Mouse (Mus musculus): ENCODE data around the gene Card10.
A peak's percentile ranks its signal among the peaks of the same experiment; 100 is the strongest.

The Card10 gene

DNA sequence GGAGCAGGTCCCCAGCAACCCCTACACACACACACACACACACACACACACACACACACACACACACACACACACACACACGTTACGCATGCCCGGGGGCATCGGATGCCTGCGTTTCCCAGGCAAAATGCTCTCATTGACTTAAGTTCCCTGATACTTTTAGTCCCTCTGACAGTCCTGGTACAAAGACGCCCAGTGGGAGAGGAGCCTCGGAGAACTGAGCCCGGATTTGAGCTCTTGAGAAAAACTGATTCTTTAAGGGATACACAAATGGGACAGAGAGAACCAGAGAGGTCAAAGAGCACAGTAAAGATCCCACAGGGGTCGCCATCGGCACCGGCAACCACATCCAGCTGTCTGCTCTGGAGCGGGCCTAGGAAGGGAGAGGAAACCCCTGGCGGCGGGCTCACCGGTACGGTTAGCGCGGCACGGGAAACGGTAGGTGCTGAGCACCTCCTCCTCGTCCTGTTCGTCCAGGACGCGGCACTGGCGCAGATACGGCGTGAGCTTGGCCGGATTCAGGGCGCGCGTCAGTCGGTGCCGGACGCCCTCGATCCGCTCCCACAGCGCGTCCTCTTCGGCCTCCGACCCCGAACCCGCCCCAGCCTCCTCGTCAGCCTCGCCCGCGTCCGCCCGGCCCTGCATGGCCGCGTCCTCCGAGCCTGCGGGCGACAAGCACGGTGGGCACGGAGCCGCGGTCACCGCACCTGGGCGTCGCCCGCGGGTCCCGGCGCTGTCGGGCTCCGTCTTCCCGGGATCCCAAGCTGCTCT, 686 bp downstream of the Card10 start:
- no peak for DNase-seq (ENCODE audit: low spot score in 2 of 2)

DNA sequence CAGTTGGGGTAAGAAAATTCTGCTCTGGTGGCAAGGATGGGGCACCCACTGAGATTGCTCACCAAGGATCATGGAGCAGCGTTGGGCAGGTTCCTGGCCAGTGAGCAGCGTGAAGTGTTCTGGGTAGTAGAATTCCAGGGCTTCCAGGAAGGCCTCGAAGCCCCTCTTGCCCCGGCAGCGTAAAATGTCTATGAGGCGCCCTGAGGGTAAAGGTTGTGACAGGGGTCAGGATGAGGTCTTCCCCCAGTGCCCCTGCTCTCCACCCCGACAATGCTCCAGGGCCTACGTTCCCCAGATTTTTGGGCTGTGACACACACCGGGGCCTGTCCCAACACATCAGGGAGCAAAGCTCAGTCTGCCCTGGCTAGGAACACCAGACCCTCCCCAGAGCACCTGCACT, 1.3 kb downstream of the Card10 start:
- DNase-seq (ENCODE audit: low spot score in 2 of 2): no peak

DNA sequence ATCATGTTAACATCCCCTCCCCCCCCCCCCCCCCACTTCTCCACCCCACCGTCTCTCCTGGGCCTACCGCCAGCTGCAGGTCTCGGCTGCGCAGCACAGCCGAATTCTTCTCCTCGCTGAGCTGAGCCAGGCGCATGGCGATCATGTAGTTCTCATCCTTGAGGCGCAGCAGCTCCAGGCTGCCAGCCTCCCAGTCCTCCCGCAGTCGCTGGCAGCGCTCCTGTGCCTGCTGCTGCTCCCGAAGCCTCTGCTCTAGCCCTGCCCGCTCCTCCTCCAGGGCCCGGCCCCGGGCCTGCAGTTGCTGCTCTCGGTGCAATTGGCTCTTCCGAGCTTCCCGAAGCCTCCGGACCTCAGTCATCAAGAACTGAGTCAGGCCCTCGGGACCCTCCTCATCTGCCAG, 3.8 kb downstream of the Card10 start:
- no peak for DNase-seq (ENCODE audit: low spot score in 2 of 2)

DNA sequence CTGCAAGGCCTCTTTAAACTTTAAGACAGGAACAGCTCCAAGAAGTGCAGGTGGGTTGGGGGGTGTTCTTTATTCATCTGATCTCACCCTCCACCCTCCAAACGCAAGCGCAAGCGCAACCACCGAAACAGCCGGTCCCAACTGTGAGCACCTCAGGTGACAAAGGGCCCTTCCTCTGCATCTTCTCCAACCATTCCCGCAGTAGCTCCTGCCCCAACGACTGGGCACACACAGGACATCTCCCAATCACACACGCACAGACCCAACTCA, 5.8 kb downstream of the Card10 start:
- DNase-seq (ENCODE audit: low spot score in 2 of 2): no peak

DNA sequence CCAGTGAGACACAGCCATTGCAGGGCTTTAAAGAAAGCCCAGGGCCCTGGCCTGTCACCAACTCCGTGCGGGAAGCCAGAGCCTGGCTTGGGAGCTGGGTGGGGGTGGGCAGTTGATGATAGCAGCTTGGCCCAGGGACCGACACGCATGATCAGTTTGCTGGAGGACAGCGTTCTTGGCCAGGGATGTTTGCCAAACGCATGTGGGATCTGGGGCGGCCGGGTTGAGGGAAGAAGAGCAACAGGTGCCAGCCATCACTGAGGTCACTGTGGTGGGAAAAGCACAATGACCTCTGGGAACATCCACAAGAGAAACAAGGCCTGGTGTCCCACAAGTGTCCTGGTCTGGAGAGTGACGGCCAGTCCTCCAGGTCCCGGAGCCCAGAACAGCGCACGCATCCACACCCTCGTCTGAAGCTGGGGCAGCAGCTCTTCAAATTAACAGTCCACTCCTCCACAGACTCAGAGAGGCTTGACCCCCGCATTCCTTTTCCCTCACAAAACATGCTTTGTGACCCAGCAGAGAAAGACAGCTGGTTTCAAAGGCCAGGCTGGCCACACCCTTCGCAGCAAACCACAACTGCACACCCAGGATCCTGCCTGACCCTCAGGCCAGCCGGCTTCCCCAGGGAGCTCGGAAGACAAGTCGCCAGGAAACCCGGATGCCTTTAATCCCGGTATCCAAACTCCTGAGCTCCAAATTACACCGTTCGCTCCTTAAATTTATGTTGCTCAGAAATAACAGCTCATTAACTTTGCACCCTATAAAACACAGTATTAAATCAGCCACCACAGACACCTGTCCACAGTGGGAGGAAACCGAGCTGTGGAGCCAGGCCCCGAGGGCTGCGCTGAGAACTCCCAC, 6.4 kb downstream of the Card10 start:
- no peak for DNase-seq (ENCODE audit: low spot score in 2 of 2)

DNA sequence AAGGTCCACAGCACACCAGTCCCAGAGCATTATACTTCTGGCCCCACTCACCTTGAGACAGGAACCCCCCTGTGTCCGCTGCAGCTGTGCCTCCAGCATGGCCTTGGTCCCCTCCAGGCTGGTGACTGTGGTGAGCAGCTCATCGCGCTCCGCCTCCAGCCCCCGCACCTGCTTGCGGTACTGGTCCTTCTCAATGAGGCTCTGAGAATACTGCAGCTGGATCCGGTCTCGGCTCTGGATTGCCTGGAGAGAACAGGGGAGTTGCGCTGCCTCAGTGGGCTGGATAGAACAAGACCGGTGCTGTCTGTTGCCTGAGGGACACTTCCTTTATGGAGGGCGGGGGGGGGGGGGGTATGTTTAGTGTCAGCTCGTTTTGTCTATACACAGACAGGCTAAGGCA, 11.9 kb downstream of the Card10 start:
- DNase-seq (ENCODE audit: low spot score in 2 of 2): no peak

DNA sequence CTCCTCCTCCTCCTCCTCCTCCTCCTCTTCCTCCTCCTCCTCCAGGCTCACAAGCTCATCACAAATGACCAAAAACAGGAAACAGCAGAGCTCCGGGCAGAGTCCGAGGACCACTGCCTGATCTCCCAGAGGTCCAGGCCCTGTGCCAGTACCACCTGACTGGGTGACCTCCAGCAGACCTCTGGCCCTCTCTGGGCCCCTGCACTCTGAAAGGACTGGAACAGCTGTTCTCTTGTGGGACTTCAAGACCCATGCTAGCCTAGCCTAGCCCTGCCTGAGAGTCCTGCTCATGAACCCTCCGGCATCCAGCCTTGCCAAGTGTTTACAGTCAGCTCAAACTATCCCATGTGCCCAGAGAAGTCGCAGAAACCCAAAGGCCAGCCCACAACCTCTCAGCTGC, 12.4 kb downstream of the Card10 start:
- no peak for DNase-seq (ENCODE audit: low spot score in 2 of 2)

DNA sequence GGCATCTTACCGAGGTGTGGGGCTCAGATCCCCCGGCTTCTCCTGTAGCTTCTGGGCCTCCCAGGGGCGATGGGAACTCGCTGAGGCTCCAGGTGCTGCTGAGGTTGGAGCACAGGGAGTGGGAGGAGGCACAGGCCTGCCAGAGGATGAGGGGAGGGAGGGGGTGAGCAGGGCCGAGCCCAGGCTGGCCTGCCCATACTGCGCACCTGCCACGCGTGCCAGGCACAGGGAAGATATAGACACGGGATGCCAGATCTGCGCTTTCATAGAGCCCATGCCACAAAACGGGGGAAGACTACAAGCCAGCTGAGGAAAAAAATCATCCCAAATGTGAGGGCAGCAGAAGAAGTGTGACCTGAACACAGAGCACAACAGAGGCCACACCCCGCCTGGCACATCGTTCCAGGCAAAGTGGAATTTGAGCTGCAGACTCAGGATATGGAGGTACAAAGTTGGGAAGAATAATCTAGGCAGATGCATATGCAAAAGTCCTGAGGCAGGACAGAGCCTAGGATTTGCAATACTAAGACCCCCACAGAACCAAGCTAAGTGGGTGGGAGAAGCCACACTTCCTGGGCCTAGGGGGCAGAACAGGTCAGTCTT, 13.0 kb downstream of the Card10 start:
- no peak for DNase-seq (ENCODE audit: low spot score in 2 of 2)

DNA sequence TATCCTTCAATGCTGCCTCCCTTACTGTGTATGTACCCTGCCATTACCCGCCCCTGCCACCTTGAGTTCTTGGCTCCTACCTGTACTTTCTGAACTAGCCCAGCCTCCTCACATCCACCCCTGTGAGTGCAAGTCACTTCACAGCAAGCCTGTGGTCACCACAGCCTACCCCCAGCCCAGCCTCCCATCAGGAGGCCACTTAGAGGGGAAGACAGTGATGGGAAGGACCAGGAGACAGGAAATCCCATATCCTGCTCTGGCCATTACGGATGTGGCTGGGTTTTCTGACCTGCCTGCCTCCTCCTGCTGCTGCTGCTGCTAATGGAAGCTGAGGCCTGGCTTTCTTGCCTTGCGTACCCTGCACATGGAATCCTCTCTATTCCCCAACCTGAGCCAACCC, 14.8 kb downstream of the Card10 start:
- no peak for DNase-seq (ENCODE audit: low spot score in 2 of 2)

DNA sequence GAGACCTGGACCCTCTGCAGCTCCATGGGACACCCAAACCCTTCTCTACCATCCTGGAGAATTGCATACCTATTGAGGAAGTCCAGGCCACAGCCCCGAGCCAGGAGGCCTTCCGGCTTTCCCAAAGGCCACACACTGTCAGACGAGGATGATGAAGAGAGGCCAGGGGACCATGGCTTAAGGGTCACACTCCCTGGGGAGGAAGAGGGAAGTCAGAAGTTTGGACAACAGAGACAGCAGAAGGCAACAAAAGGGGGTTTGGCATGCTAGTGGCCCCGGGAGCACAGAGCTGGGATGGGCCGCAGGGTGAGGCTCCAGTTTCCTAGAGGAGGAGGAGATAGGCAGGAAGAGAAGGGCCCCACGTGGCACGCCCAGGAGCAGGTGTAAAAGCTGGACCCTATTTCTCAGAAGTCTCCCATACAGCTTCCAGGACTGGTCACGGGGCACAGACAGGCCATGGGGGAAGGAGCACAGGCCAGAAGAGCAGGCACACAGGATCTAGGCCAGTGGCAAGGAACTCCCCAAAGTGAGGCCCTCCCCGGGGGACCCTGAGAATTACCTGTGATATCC, 15.5 kb downstream of the Card10 start:
- DNase-seq (ENCODE audit: low spot score in 2 of 2): no peak

DNA sequence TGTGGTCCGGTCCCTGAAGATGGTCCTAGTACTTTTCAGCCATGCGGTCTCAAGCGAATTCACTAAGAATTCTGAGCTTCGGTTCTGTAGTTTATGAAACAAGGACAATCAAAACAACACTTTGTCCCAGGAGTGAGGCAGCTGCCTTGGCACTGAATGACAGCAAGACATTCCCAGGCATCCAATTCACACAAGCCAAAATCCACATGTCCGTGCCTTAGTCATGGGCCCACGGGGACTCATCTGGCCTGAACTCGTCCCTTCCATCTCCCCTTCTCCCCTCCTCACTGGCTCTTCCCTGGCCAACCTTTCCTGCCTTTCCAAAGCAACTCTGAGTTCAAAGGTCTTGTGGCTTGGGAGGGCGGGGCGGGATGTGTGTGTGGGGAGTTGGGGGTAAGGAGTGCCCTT, 16.4 kb downstream of the Card10 start:
- DNase-seq (ENCODE audit: low spot score in 2 of 2): no peak

DNA sequence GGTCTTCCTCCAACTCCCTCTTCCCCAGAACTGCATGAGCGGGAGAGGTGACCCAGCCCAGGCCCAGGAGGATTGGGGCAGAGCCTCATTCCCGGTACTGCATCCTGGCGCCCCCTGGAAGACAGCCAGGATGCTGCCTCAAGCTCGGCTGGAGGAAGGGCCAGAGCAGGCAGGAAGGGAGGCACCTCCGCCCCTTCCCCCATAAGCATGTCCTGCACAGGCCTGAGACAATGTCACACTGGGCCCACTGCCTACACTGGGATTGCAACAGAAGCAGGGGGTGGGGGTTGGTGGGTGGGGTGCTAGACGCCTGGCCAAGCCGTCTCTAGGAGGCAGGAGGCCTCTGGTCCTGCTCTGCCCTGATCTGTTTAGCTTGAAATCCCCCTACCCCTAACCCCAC, 16.9 kb downstream of the Card10 start:
- no peak for DNase-seq (ENCODE audit: low spot score in 2 of 2)

DNA sequence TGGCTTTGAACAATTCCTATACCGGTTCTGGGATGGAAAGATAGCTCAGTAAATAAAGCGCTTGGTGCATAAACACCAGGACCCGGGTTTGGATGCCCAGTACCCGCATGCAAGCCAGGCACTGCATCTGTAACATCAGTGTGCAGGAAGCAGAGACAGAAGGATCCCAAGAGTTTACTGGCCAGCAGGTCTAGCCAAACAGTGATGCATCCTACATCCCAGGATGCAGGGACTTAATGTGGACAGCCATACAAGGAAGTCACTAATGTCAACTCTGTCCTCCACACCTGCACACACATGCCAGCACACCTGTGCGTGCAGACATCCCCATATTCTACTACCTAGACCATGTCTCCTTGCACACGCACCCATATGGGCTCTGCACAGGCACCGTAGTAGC, 17.6 kb downstream of the Card10 start:
- no peak for DNase-seq (ENCODE audit: low spot score in 2 of 2)

DNA sequence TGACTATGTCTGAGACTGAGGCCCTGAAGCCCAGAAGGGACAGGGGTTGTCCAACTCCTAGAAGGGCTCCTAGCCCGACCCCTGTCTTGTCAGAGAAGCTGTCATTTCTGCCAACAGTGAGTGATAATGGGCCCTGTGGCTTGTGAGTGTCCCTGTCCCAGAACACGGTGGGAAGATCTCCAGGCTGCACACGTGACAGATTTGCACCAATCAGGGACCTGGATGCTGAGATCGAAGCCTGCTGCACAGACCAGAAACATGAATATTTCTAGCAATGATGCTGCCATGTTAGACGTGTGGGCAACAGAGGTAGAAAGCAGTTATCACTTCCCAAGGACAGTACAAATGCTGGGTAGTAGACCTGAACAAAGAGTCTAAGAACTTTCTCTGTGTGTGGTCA, 18.3 kb downstream of the Card10 start:
- DNase-seq (ENCODE audit: low spot score in 2 of 2): no peak

DNA sequence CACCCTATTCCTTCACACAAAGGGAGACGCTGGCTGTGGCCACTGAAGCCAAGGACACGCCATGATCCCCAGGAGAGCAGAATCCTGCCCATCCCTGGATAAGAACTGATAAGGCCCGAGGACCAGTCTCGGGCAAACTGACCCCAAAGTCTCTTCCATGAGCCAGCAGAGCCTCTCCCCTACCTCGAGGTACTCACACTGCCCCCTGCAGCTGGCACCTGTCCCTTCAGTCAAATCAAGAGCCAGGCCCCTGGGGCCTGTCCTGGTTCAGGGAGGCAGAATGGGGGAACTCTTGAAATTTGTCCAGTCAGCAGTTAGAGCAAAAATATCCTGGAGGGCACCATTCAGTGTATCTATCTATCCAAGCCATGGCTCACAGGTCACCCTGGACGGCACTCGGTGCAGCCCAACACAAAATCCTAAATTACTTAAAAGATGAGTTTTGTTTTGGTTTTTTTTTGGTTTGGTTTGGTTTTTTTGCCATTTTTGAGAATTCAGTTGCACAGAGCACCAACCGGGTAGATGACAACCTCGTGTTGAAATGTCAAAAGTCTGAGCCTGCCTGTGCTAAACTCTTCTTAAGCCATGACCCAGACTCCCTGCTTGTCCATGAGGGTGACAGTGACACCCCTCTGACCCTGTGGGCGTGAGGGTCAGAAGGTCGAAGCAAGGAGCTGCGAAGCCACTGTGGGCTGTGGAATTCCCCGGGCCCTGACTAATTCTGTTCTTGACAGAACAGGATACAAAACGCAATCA, 20.3 kb downstream of the Card10 start:
- no peak for DNase-seq (ENCODE audit: low spot score in 2 of 2)

DNA sequence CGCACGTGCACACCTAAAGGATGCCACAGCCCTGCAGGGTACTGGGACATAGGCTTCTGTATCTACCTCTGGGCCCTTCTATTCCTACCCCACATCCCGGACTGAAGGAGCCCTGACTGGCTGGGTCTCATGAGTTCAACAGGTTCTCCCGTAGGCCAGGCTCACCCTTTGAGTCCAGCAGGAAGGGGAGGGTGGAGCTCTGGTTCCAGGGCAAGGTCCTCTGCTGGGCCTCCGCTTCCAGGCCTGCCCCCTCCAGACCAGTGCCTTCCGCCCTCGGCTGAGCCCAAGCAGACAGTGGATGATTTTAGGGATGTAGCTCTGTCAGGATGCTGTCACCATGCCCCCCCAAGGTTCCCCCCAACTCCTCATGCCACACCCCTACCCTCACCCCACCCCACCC, 21.9 kb downstream of the Card10 start:
- DNase-seq (ENCODE audit: low spot score in 2 of 2): no peak

DNA sequence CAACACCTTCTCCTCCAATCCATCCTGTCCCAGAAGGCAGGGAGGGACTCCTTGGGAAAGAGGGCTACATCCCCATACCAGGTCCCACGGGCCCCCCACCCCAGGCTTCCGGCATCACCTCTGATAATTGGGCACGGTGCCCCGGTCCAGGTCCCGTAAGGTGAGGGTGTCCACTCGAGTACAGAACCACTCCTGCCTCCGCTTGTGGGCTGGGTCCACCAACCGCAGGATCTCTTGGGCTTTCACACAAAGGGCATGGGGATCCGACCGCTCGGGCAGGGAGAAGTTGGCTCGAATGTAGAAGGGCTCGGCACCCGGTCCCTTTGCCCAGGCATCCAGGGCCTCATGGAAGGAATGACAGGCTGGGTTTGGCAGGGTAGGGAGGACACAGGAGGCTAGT, 22.5 kb downstream of the Card10 start:
- DNase-seq (ENCODE audit: low spot score in 2 of 2): no peak

DNA sequence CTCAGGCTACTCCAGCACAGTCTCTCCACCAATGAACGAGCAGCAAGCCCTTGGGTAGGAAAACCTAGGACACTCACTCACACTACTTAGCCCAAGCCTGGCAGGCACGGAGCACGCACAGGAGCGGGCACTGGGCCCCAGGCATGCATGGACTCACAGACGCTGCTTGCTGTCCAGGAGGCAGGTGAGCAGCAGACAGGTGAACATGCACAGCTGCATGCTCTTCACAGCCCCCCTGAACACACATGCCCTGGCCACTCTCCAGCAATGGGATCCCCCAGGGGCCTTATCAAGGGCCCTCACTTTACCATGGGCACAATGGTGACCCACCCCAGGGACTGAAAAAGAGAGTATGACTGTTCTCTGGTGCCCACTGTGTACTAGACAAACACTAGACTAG, 23.2 kb downstream of the Card10 start:
- DNase-seq (ENCODE audit: low spot score in 2 of 2): no peak

DNA sequence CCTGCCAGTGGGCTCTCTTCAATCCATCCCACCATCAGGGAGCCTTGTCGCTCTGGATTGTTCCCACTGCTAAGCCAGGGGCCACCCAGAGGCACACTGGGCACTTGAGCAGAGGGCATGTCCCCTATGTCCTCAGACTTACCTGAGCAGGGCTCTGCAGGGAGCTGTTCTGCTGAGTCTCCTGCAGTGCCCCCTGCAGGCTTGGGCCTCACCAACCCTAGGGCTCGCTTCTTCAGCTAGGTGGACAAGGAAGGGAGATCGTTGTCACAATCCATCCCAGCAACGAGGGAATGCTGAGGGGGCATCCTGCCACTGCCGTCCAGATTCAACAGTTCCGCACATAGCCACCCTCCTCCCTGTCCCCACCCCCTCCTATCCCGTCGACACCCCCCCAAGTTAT, 23.6 kb downstream of the Card10 start:
- DNase-seq (ENCODE audit: low spot score in 2 of 2): no peak

DNA sequence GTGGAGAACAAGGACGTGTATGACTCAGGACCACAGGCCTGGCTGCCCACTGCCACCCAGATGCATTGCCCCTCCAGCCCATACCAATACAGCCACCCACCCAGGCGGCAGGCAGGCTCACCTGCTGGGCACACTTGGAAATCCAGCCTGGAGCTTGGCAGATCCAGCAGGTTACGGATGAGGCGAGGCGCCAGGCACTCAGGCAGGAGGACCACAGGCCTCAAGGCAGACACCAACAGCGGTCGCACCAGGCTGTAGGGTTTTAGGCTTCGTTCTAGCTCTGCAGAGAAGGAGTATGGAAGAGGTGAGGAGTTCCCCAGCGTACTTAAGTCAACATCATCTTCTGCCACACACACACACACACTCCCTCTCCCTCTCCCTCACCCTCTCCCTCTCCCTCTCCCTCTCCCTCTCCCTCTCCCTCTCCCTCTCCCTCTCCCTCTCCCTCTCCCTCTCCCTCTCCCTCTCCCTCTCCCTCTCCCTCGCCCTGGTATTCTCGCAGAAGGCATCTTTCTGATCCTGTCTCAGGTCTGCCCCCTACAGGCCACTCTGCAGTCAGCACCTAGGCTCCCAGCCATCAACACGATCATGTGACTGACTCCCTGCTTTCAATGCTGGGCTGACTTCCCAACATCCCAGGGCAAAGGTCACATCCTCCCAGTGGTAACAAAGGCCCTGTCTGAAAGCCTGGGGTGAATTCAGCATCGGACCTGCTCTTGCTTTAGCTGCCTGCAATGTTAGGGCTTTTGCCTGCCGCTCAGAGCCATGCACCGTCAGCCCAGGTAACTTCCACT, 24.6 kb downstream of the Card10 start:
- peak; percentile 38 to 66 for DNase-seq (ENCODE audit: low spot score in 2 of 2)

DNA sequence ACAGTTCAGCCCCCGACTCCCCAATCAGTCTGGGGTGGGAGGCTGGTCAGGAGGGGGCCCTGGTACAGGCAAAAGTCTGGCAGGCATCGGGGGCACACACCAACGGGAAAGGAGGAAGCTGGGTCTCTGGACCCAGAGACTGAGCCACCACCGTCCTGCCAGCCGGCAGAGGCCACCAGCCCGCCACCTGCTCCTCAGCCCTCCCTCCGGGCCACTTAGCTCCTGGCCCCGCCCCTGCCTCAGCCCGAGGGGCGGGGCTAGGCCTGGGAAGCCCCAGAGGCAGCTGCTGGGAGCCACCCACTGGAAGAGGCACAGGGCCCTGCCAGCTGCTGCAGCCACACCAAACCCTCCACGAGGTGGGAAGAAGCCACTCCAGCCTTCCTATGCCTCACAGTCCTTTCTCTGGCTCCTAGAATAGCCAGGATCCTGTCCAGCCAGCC, 29.5 kb downstream of the Card10 start, which contains the start of gene Mfng:
TSS of gene Mfng (minus strand) at position 186 of the 440 bp plus-strand sequence.
- DNase-seq (ENCODE audit: low spot score in 2 of 2): peak; percentile 61 to 73
